8 mouse cellular contexts compared by ENCODE assay signal in the genomic region with DNA sequence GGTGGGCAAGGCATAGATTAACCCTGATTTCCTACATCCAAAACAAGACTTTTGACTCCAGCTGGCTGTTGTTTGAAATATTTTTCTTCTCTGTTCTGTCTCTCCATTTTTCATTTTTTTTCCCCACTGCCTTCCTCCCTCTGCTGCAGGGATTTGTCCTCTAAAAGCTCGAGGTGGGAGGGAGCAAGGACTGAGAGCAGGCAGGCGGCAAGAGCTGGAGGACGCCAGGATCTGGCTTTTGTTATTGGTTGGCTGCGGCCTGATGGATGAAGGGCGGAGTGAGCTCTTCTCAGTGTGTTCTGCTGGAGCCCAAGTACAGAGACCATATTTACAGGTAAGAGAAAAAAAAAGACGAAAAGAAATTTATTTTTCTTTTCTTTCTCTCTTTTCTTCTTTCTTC. TPM values are rescaled to one million over a fixed set of nuclear protein-coding genes. Genes with fewer than 3 reads are reported as not detected.
DNase-seq lines count a peak whose midpoint lies in the region; ATAC-seq and TF ChIP-seq lines count a peak whose summit lies in the region.

Gene Csrnp3, plus strand, starts transcription at position 217 of the 400 bp plus-strand sequence.

- peak within 1 kb of the TSS; percentile 75 for H3K9ac ChIP-seq in forebrain, embryonic 13.5 days
- peak within 1 kb of the TSS; percentile 43 for H3K9ac ChIP-seq in intestine, embryonic 14.5 days (ENCODE audit: low read length)
- peak within 1 kb of the TSS; percentile 54 for H3K9ac ChIP-seq in neural tube, embryonic 11.5 days (ENCODE audit: low read length)

- peak; percentile 85 for ATAC-seq in forebrain, embryonic 13.5 days
- ATAC-seq in intestine, embryonic 14.5 days (replicated peaks; ENCODE audit: low FRiP score, low TSS enrichment, low read depth), result peak; percentile 83
- ATAC-seq in neural tube, embryonic 11.5 days (ENCODE audit: insufficient read depth, low FRiP score, low TSS enrichment), result peak; percentile 75

- no peak for TF ChIP-seq CTCF in brain, embryonic 14.5 days (IDR thresholded peaks at IDR 0.05; ENCODE audit: borderline replicate concordance, extremely low read depth, insufficient read depth, insufficient read length)

- H3K36me3 ChIP-seq in forebrain, embryonic 13.5 days (ENCODE audit: poor library complexity, severe bottlenecking), result no peaks in the 10 kb centered on the region; the same call in 1 of the 2 replicates
- no peaks in the 10 kb centered on the region for H3K36me3 ChIP-seq in intestine, embryonic 14.5 days (ENCODE audit: control insufficient read depth, insufficient read depth, low read length)
- 0 out of 2 replicates have a peak, but pooled peaks cover 4% of the 10 kb centered on the region for H3K36me3 ChIP-seq in limb, embryonic 10.5 days
- H3K36me3 ChIP-seq in neural tube, embryonic 11.5 days (ENCODE audit: control insufficient read depth, insufficient read depth, low read length), result no peaks in the 10 kb centered on the region

- 0% methylated on average over 6 of the region's 6 CpGs for WGBS in forebrain, embryonic 13.5 days
- WGBS in intestine, embryonic 14.5 days, result 2% methylated on average over 6 of the region's 6 CpGs
- WGBS in limb, embryonic 10.5 days, result under 1% methylated on average over 6 of the region's 6 CpGs
- WGBS in neural tube, embryonic 11.5 days, result 0% methylated on average over 6 of the region's 6 CpGs

- peaks cover 12% of the 10 kb centered on the region for H3K4me1 ChIP-seq in forebrain, embryonic 13.5 days
- 0 out of 2 replicates have a peak, but pooled peaks cover 3% of the 10 kb centered on the region for H3K4me1 ChIP-seq in intestine, embryonic 14.5 days (replicated peaks; ENCODE audit: control insufficient read depth, insufficient read depth, low read length)
- H3K4me1 ChIP-seq in limb, embryonic 10.5 days, result peaks cover 37% of the 10 kb centered on the region
- peaks cover 7% of the 10 kb centered on the region; the same call in 1 of the 2 replicates for H3K4me1 ChIP-seq in neural tube, embryonic 11.5 days (ENCODE audit: control insufficient read depth, insufficient read depth, low read length)

- peak; percentile 72 for DNase-seq in MN1 (ENCODE audit: low spot score)
- DNase-seq in brain, embryonic 14.5 days (ENCODE audit: low read depth), result peak; percentile 96
- peak; percentile 65 for DNase-seq in intestine, embryonic 14.5 days (ENCODE audit: low spot score)
- peak; percentile 74 for DNase-seq in limb, embryonic 10.5 days (ENCODE audit: low spot score)
- DNase-seq in neural tube, embryonic 11.5 days (ENCODE audit: low spot score), result peak; percentile 80
- no peak for DNase-seq in spleen, adult 12 weeks (ENCODE audit: low spot score)
- DNase-seq in urinary bladder, postnatal 10 days (ENCODE audit: low spot score), result no peak

- H3K9me3 ChIP-seq in forebrain, embryonic 13.5 days (replicated peaks), result no peaks in the 10 kb centered on the region
- H3K9me3 ChIP-seq in intestine, embryonic 14.5 days (ENCODE audit: control insufficient read depth, low read length), result 0 out of 2 replicates have a peak, but pooled peaks cover 2% of the 10 kb centered on the region
- H3K9me3 ChIP-seq in limb, embryonic 10.5 days (replicated peaks), result no peaks in the 10 kb centered on the region
- H3K9me3 ChIP-seq in neural tube, embryonic 11.5 days (ENCODE audit: control insufficient read depth, low read length), result no peaks in the 10 kb centered on the region

- peak within 1 kb of the TSS; percentile 82 for H3K27ac ChIP-seq in forebrain, embryonic 13.5 days
- peak within 1 kb of the TSS; percentile 64; the same call in 1 of the 2 replicates for H3K27ac ChIP-seq in intestine, embryonic 14.5 days (ENCODE audit: low read depth)
- H3K27ac ChIP-seq in limb, embryonic 10.5 days, result peak within 1 kb of the TSS; percentile 86
- 0 out of 2 replicates have a peak within 1 kb of the TSS, but pooled peaks have one; percentile 29 for H3K27ac ChIP-seq in neural tube, embryonic 11.5 days (ENCODE audit: low read depth, low read length)

- no peak for TF ChIP-seq POLR2A in brain, embryonic 14.5 days (IDR thresholded peaks at IDR 0.05; ENCODE audit: borderline replicate concordance, extremely low read depth, insufficient read depth, insufficient read length, poor library complexity, severe bottlenecking)

- peak within 1 kb of the TSS; percentile 56 for H3K4me3 ChIP-seq in forebrain, embryonic 13.5 days
- peak within 1 kb of the TSS; percentile 43 for H3K4me3 ChIP-seq in intestine, embryonic 14.5 days (ENCODE audit: low read depth, low read length)
- peak within 1 kb of the TSS; percentile 58 for H3K4me3 ChIP-seq in limb, embryonic 10.5 days
- H3K4me3 ChIP-seq in neural tube, embryonic 11.5 days (ENCODE audit: low read depth, low read length), result peak within 1 kb of the TSS; percentile 48

- peak within 1 kb of the TSS; percentile 68 for H3K4me2 ChIP-seq in forebrain, embryonic 13.5 days
- peak within 1 kb of the TSS; percentile 64 for H3K4me2 ChIP-seq in intestine, embryonic 14.5 days (ENCODE audit: low read length)
- H3K4me2 ChIP-seq in neural tube, embryonic 11.5 days (ENCODE audit: low read depth), result peak within 1 kb of the TSS; percentile 62

- H3K27me3 ChIP-seq in forebrain, embryonic 13.5 days, result no peaks in the 10 kb centered on the region
- H3K27me3 ChIP-seq in intestine, embryonic 14.5 days (replicated peaks; ENCODE audit: control insufficient read depth, insufficient read depth, low read length), result no peaks in the 10 kb centered on the region
- no peaks in the 10 kb centered on the region for H3K27me3 ChIP-seq in limb, embryonic 10.5 days (ENCODE audit: low read depth, poor library complexity, severe bottlenecking)
- H3K27me3 ChIP-seq in neural tube, embryonic 11.5 days (ENCODE audit: control insufficient read depth, insufficient read depth, low read length), result no peaks in the 10 kb centered on the region

RNA-seq across cellular contexts. Expression of gene Csrnp3, which starts in this region (rescaled TPM):
- polyA plus RNA-seq in brain, embryonic 14.5 days (2012; rRNA removed), result 28.6 and 43.7 TPM in 2 replicates
- polyA plus RNA-seq in forebrain, embryonic 13.5 days (2015; fragmentation: Nextera tagmentation; extraction: Ambion mirVana), result 43.3 and 43.7 TPM in 2 replicates
- polyA plus RNA-seq in intestine, embryonic 14.5 days (2014; fragmentation: Nextera tagmentation; extraction: Ambion mirVana), result 2.8 and 3.1 TPM in 2 replicates
- polyA plus RNA-seq in limb, embryonic 10.5 days (2016; fragmentation: Nextera tagmentation; extraction: Ambion mirVana), result 6.9 and 12.4 TPM in 2 replicates
- 15.5 and 16.7 TPM in 2 replicates for polyA plus RNA-seq in neural tube, embryonic 11.5 days (2014; fragmentation: Nextera tagmentation; extraction: Ambion mirVana)

Comparison
In these comparisons a context has a peak if more than half of its experiments do, and no peak if none do; other contexts are left out.
1. DNase-seq: peak in MN1 (single experiment), brain, embryonic 14.5 days (single experiment), intestine, embryonic 14.5 days (single experiment), limb, embryonic 10.5 days (single experiment) and neural tube, embryonic 11.5 days (single experiment); none in spleen, adult 12 weeks (single experiment) and urinary bladder, postnatal 10 days (single experiment).
2. H3K27ac ChIP-seq: peak in every context shown above with its lines; median percentile 86 in limb, embryonic 10.5 days; 82 in forebrain, embryonic 13.5 days; 64 in intestine, embryonic 14.5 days; 29 in neural tube, embryonic 11.5 days.
3. Peak in every context shown above with its lines, with median percentiles within 50 percentile points of each other: ATAC-seq, H3K4me2 ChIP-seq, H3K4me3 ChIP-seq and H3K9ac ChIP-seq.